Mouse (Mus musculus) erythroblast, embryonic 14.5 days (primary cell): ENCODE results near the gene Pth2r. TPM values are rescaled to one million over a fixed set of nuclear protein-coding genes. Genes with fewer than 3 reads are reported as not detected.

Source experiments
- H3K27me3 ChIP-seq: 2 replicates; pipeline ENCODE4 v1.6.1; 2012; ENCODE audit warnings: inconsistent platforms; ENCODE audit not compliant: control insufficient read depth
- H3K36me3 ChIP-seq: 2 replicates; pipeline ENCODE4 v1.6.1; 2012; ENCODE audit warnings: mild to moderate bottlenecking, inconsistent platforms; ENCODE audit not compliant: control insufficient read depth
- H3K4me1 ChIP-seq: 2 replicates; pipeline ENCODE4 v1.6.1; 2012; ENCODE audit warnings: inconsistent platforms; ENCODE audit not compliant: control insufficient read depth
- H3K4me3 ChIP-seq: replicated peaks from 2 replicates; pipeline ENCODE3; 2012; ENCODE audit warnings: moderate library complexity, mild to moderate bottlenecking, inconsistent platforms
- H3K9me3 ChIP-seq: 2 replicates; pipeline ENCODE4 v1.6.1; 2012; ENCODE audit warnings: low read length, inconsistent platforms, mixed read lengths; ENCODE audit not compliant: control insufficient read depth
- GATA1 ChIP-seq: IDR thresholded peaks from 2 replicates; pipeline ENCODE4 v1.6.1; 2012; ENCODE audit warnings: low read length, inconsistent platforms, mixed read lengths
- TAL1 ChIP-seq: IDR thresholded peaks from 3 replicates; pipeline ENCODE4 v1.6.1; 2012; ENCODE audit warnings: low read length, inconsistent platforms, mixed read lengths
- polyA plus RNA-seq: library from polyadenylated mRNA; stranded (reverse); fragments of >175 nt; gene quantifications from 2 replicates; pipeline ENCODE4 v1.2.3, GENCODE M21; 2012

The Pth2r gene
- polyA plus RNA-seq, 1 experiment, result not detected

DNA sequence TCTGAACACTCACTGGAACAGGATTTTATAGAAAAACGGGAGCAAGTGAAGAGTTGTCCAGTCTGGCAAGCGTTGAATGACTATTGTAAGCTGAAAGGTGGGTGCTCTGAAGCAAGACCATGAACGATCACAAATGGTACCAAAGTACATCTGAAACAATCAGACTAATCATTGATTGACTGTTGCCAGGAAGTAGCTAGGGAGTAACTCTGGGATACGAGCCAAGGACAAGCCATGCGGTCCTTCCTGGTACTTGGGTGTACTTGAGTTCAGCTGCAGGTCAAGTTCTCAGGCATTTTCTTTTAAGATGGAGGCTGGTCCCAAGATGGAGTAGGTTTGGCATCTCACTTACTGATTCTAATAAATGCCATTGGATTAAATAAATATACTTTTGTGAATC, 125.6 kb downstream of the Pth2r start:
- Histone ChIP-seq H3K4me3 (no peak overlapping the region), H3K9me3 (peaks cover 12% of the 10 kb centered on the region), H3K27me3 (no peaks in the 10 kb centered on the region), H3K36me3 (no peaks in the 10 kb centered on the region), H3K4me1 (no peaks in the 10 kb centered on the region)
- TF ChIP-seq GATA1, result no peak
- no peak for TF ChIP-seq TAL1

DNA sequence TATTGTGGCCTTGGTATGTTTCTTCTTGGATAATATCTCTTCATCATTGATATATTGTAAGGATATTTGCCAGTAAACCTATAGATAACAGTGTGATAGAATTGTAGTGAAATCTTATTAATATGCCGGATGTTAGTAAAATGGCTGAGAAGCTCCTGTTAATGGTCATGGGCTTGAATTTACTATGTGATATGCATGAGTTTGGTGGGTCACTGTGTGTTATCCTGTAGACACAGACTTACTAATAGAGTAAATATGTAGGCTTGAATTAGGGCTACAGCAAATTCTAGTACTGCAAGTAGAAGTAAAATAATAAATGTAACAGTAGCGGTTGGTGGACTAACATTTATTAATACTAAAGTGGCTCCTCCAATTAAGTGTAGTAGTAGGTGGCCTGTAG, 139.1 kb downstream of the Pth2r start:
- Histone ChIP-seq H3K36me3 (no peaks in the 10 kb centered on the region), H3K27me3 (no peaks in the 10 kb centered on the region)
- no peak for TF ChIP-seq TAL1
- TF ChIP-seq GATA1, result no peak

GRCm38 (mm10) chr1:65422501-65423010, 140.7 kb downstream of the Pth2r start:
- no peaks in the 10 kb centered on the region for H3K36me3 ChIP-seq
- no peaks in the 10 kb centered on the region for H3K4me1 ChIP-seq
- no peaks in the 10 kb centered on the region for H3K27me3 ChIP-seq
- peaks cover 8% of the 10 kb centered on the region; the same call in 1 of the 2 replicates for H3K9me3 ChIP-seq
- H3K4me3 ChIP-seq, result no peak overlapping the region
- TF ChIP-seq GATA1 (no peak), TAL1 (no peak)

More for the DNA sequence above, 139.1 kb downstream of the Pth2r start:
- Histone ChIP-seq H3K4me3 (no peak overlapping the region), H3K9me3 (peaks cover 8% of the 10 kb centered on the region; the same call in 1 of the 2 replicates), H3K4me1 (no peaks in the 10 kb centered on the region)

Other genes with a start within 250 kb of the Pth2r start
- not detected in 2 replicates for gene Akr1cl, start 249.3 kb upstream of the Pth2r start, polyA plus RNA-seq
- gene Cryge, start 230.9 kb upstream of the Pth2r start, polyA plus RNA-seq, result not detected in 2 replicates
- gene Crygd, start 218.6 kb upstream of the Pth2r start, polyA plus RNA-seq, result not detected in 2 replicates
- not detected in 2 replicates for gene Crygc, start 208.4 kb upstream of the Pth2r start, polyA plus RNA-seq
- gene Crygb, start 199.8 kb upstream of the Pth2r start, polyA plus RNA-seq, result not detected in 2 replicates
- gene Cryga, start 178.7 kb upstream of the Pth2r start, polyA plus RNA-seq, result not detected in 2 replicates
- gene Gm28845, start 162.5 kb upstream of the Pth2r start, polyA plus RNA-seq, result not detected in 2 replicates
- gene D630023F18Rik, start 158.8 kb upstream of the Pth2r start, polyA plus RNA-seq, result not detected in 2 replicates
- gene Idh1, start 95.6 kb upstream of the Pth2r start, polyA plus RNA-seq, result not detected in 2 replicates
- 0.49 and 0.92 TPM in 2 replicates for gene Pikfyve, start 95.4 kb upstream of the Pth2r start, polyA plus RNA-seq